Mouse (Mus musculus): ENCODE measurements around the gene Ins2. TPM values are rescaled to one million over a fixed set of nuclear protein-coding genes. Genes with fewer than 3 reads are reported as not detected.

Gene Ins2
- polyA plus RNA-seq, 1 experiment from 2014 or later = 0.75 TPM

GRCm38 (mm10) chr7:142666659-142667058, 76.5 kb downstream of the Ins2 start, which contains the start of gene Igf2:
Gene Igf2, minus strand, starts transcription at chr7:142666816.
- Histone ChIP-seq H3K9ac (ENCODE audit: low read length) (no peak within 1 kb of the TSS), H3K27ac (ENCODE audit: low read length) (peak within 1 kb of the TSS; percentile 55), H3K9me3 (replicated peaks; ENCODE audit: control insufficient read depth, low read length) (peaks cover 29% of the 10 kb centered on the region), H3K4me3 (ENCODE audit: low read length) (peak within 1 kb of the TSS; percentile 9; the same call in 1 of the 2 replicates), H3K4me2 (ENCODE audit: low read depth, low read length) (no peak within 1 kb of the TSS), H3K27me3 (ENCODE audit: control insufficient read depth, insufficient read depth, low read length) (peaks cover 35% of the 10 kb centered on the region), H3K4me1 (ENCODE audit: control insufficient read depth, insufficient read depth, low read length) (no peaks in the 10 kb centered on the region; the same call in 1 of the 2 replicates), H3K36me3 (ENCODE audit: control insufficient read depth, insufficient read depth) (peaks cover 21% of the 10 kb centered on the region)
- WGBS = 53% methylated on average over 2 of the region's 2 CpGs
- peak; percentile 49 for ATAC-seq (replicated peaks; ENCODE audit: extremely low read depth, insufficient read depth, low FRiP score)

- peaks cover 20% of the 10 kb centered on the region for H3K36me3 ChIP-seq (ENCODE audit: control insufficient read depth, insufficient read depth)
- H3K27me3 ChIP-seq (ENCODE audit: control insufficient read depth, insufficient read depth, low read length) = peaks cover 35% of the 10 kb centered on the region
- no peak overlapping the region for H3K9ac ChIP-seq (ENCODE audit: low read length)
- 66% methylated on average over 4 of the region's 4 CpGs for WGBS
- H3K9me3 ChIP-seq (replicated peaks; ENCODE audit: control insufficient read depth, low read length) = peaks cover 24% of the 10 kb centered on the region
- no peaks in the 10 kb centered on the region; the same call in 1 of the 2 replicates for H3K4me1 ChIP-seq (ENCODE audit: control insufficient read depth, insufficient read depth, low read length)
- no peak for ATAC-seq (replicated peaks; ENCODE audit: extremely low read depth, insufficient read depth, low FRiP score)
- no peak overlapping the region; the same call in 1 of the 2 replicates for H3K27ac ChIP-seq (ENCODE audit: low read length)
- H3K4me2 ChIP-seq (ENCODE audit: low read depth, low read length) = no peak overlapping the region
- H3K4me3 ChIP-seq (ENCODE audit: low read length) = peak overlapping the region; percentile 9; the same call in 1 of the 2 replicates
Observed at GRCm38 (mm10) chr7:142666109-142666508, 77.1 kb downstream of the Ins2 start.

GRCm38 (mm10) chr7:142665364-142665763, 77.8 kb downstream of the Ins2 start:
- WGBS = 57% methylated on average over 5 of the region's 5 CpGs
- H3K9me3 ChIP-seq (replicated peaks; ENCODE audit: control insufficient read depth, low read length) = peaks cover 17% of the 10 kb centered on the region
- H3K4me2 ChIP-seq (ENCODE audit: low read depth, low read length) = peak overlapping the region; percentile 35; the same call in 1 of the 2 replicates
- H3K4me1 ChIP-seq (ENCODE audit: control insufficient read depth, insufficient read depth, low read length) = no peaks in the 10 kb centered on the region; the same call in 1 of the 2 replicates
- H3K4me3 ChIP-seq (ENCODE audit: low read length) = peak overlapping the region; percentile 54
- 0 out of 2 replicates have a peak overlapping the region, but pooled peaks have one; percentile 17 for H3K9ac ChIP-seq (ENCODE audit: low read length)
- H3K36me3 ChIP-seq (ENCODE audit: control insufficient read depth, insufficient read depth) = peaks cover 15% of the 10 kb centered on the region
- H3K27ac ChIP-seq (ENCODE audit: low read length) = peak overlapping the region; percentile 55
- H3K27me3 ChIP-seq (ENCODE audit: control insufficient read depth, insufficient read depth, low read length) = peaks cover 39% of the 10 kb centered on the region
- no peak for ATAC-seq (replicated peaks; ENCODE audit: extremely low read depth, insufficient read depth, low FRiP score)

DNA sequence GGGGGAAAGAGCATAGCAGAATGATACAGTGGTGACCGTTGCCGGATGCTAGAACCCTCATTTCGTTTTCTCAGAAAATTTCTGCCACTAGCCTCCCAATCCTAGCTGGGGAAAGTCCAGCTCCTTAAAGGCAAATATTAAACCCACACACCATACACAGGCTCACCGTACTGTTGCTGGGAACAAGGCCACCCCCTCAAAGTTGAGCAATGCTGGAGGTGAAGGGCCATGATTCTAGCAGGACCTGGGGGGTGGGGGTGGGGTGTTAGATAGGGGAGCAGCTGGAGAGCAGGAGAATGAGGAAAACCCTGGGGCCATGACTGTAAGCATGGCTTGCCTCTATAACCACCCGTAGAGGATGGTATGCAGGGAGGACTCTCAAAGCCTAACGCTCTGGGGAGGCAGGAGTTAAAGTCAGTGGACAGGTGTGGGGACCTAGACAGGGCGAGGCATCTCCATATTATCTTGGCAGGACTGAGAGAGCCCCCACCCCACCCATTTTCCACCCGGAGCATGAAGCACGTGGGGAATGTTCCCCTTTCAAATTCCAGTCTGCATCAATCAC, 78.6 kb downstream of the Ins2 start:
- no peak for ATAC-seq (replicated peaks; ENCODE audit: extremely low read depth, insufficient read depth, low FRiP score)
- WGBS = 12% methylated on average over 9 of the region's 9 CpGs
- Histone ChIP-seq H3K4me1 (ENCODE audit: control insufficient read depth, insufficient read depth, low read length) (no peaks in the 10 kb centered on the region; the same call in 1 of the 2 replicates), H3K9ac (ENCODE audit: low read length) (peak overlapping the region; percentile 77), H3K4me2 (ENCODE audit: low read depth, low read length) (peak overlapping the region; percentile 52), H3K27ac (ENCODE audit: low read length) (no peak overlapping the region), H3K27me3 (ENCODE audit: control insufficient read depth, insufficient read depth, low read length) (peaks cover 44% of the 10 kb centered on the region), H3K36me3 (ENCODE audit: control insufficient read depth, insufficient read depth) (peaks cover 12% of the 10 kb centered on the region), H3K4me3 (ENCODE audit: low read length) (peak overlapping the region; percentile 54), H3K9me3 (replicated peaks; ENCODE audit: control insufficient read depth, low read length) (peaks cover 9% of the 10 kb centered on the region)

DNA sequence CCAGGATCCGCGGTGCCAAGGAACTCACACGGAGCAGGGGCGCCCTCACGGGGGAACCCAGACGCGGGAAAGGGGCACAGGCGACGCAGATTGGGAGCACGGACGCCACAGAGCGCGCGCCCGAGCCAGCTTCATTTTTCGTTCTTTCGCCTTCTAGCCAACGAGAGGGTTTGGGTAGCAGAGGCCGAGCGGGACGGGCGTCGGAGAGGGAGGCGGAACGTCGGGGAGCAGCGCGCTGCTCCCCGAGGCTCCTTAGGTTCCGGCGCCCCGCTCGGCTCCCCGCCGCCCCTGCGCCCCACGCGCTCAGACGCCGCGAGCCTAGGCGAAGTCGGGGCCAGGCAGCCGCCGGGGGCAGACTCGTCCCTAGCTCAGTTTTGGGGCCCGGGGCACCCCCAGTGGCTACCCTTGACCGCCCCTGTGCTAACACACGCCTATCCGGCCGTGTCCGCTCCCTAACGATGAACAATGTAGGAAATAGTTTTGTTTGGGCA, 79.2 kb downstream of the Ins2 start:
- H3K4me1 ChIP-seq (ENCODE audit: control insufficient read depth, insufficient read depth, low read length) = no peaks in the 10 kb centered on the region; the same call in 1 of the 2 replicates
- H3K27me3 ChIP-seq (ENCODE audit: control insufficient read depth, insufficient read depth, low read length) = peaks cover 44% of the 10 kb centered on the region
- H3K4me3 ChIP-seq (ENCODE audit: low read length) = peak overlapping the region; percentile 54
- under 1% methylated on average over 53 of the region's 53 CpGs for WGBS
- peaks cover 3% of the 10 kb centered on the region for H3K9me3 ChIP-seq (replicated peaks; ENCODE audit: control insufficient read depth, low read length)
- peak overlapping the region; percentile 52 for H3K4me2 ChIP-seq (ENCODE audit: low read depth, low read length)
- peak overlapping the region; percentile 66 for H3K27ac ChIP-seq (ENCODE audit: low read length)
- peak overlapping the region; percentile 77 for H3K9ac ChIP-seq (ENCODE audit: low read length)
- peaks cover 8% of the 10 kb centered on the region for H3K36me3 ChIP-seq (ENCODE audit: control insufficient read depth, insufficient read depth)
- ATAC-seq (replicated peaks; ENCODE audit: extremely low read depth, insufficient read depth, low FRiP score) = no peak

DNA sequence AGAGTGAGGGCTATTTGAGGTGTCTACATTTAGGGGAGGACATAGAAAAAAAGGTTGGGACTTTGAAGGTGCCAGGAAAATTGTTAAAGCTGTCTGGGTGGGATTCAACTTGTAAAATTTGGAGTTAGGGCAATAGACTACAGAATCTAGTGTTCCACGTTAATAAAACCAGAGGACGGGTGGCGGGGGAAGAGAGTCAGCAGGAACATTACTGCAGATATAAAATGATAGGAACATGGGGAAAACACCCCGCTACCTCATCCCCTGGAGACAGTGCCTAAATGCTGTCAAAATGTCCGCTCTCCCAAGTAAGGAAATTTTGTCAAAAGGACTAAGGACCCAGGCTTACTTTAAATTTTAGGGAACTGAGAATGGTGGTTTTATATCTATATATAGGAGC, 80.0 kb downstream of the Ins2 start:
- Histone ChIP-seq H3K4me3 (ENCODE audit: low read length) (peak overlapping the region; percentile 54), H3K27ac (ENCODE audit: low read length) (peak overlapping the region; percentile 66), H3K9ac (ENCODE audit: low read length) (peak overlapping the region; percentile 77), H3K27me3 (ENCODE audit: control insufficient read depth, insufficient read depth, low read length) (peaks cover 45% of the 10 kb centered on the region), H3K4me2 (ENCODE audit: low read depth, low read length) (peak overlapping the region; percentile 52), H3K4me1 (ENCODE audit: control insufficient read depth, insufficient read depth, low read length) (no peaks in the 10 kb centered on the region; the same call in none of the 2 replicates), H3K9me3 (replicated peaks; ENCODE audit: control insufficient read depth, low read length) (no peaks in the 10 kb centered on the region), H3K36me3 (ENCODE audit: control insufficient read depth, insufficient read depth) (peaks cover 4% of the 10 kb centered on the region; the same call in 1 of the 2 replicates)
- WGBS = 31% methylated on average over 5 of the region's 5 CpGs
- ATAC-seq (replicated peaks; ENCODE audit: extremely low read depth, insufficient read depth, low FRiP score) = no peak

- ATAC-seq (replicated peaks; ENCODE audit: extremely low read depth, insufficient read depth, low FRiP score) = no peak
- peak overlapping the region; percentile 74 for H3K4me3 ChIP-seq (ENCODE audit: low read length)
- no peaks in the 10 kb centered on the region; the same call in none of the 2 replicates for H3K4me1 ChIP-seq (ENCODE audit: control insufficient read depth, insufficient read depth, low read length)
- no peaks in the 10 kb centered on the region for H3K36me3 ChIP-seq (ENCODE audit: control insufficient read depth, insufficient read depth)
- H3K9ac ChIP-seq (ENCODE audit: low read length) = peak overlapping the region; percentile 91
- H3K27me3 ChIP-seq (ENCODE audit: control insufficient read depth, insufficient read depth, low read length) = peaks cover 54% of the 10 kb centered on the region
- H3K4me2 ChIP-seq (ENCODE audit: low read depth, low read length) = peak overlapping the region; percentile 52
- peak overlapping the region; percentile 96 for H3K27ac ChIP-seq (ENCODE audit: low read length)
- no peaks in the 10 kb centered on the region for H3K9me3 ChIP-seq (replicated peaks; ENCODE audit: control insufficient read depth, low read length)
Observed at GRCm38 (mm10) chr7:142661811-142662210, 81.4 kb downstream of the Ins2 start.

- Histone ChIP-seq H3K4me3 (ENCODE audit: low read length) (peak overlapping the region; percentile 74), H3K9ac (ENCODE audit: low read length) (peak overlapping the region; percentile 91), H3K4me1 (ENCODE audit: control insufficient read depth, insufficient read depth, low read length) (no peaks in the 10 kb centered on the region; the same call in none of the 2 replicates), H3K27ac (ENCODE audit: low read length) (peak overlapping the region; percentile 96), H3K4me2 (ENCODE audit: low read depth, low read length) (peak overlapping the region; percentile 52), H3K9me3 (replicated peaks; ENCODE audit: control insufficient read depth, low read length) (no peaks in the 10 kb centered on the region), H3K36me3 (ENCODE audit: control insufficient read depth, insufficient read depth) (no peaks in the 10 kb centered on the region), H3K27me3 (ENCODE audit: control insufficient read depth, insufficient read depth, low read length) (peaks cover 55% of the 10 kb centered on the region)
- no peak for ATAC-seq (replicated peaks; ENCODE audit: extremely low read depth, insufficient read depth, low FRiP score)
- 2% methylated on average over 25 of the region's 25 CpGs for WGBS
Observed at GRCm38 (mm10) chr7:142661046-142661445, 82.1 kb downstream of the Ins2 start.

- H3K27me3 ChIP-seq (ENCODE audit: control insufficient read depth, insufficient read depth, low read length) = peaks cover 56% of the 10 kb centered on the region
- H3K4me1 ChIP-seq (ENCODE audit: control insufficient read depth, insufficient read depth, low read length) = no peaks in the 10 kb centered on the region; the same call in none of the 2 replicates
- H3K9ac ChIP-seq (ENCODE audit: low read length) = peak overlapping the region; percentile 91
- H3K36me3 ChIP-seq (ENCODE audit: control insufficient read depth, insufficient read depth) = no peaks in the 10 kb centered on the region
- peak overlapping the region; percentile 96 for H3K27ac ChIP-seq (ENCODE audit: low read length)
- peak overlapping the region; percentile 52 for H3K4me2 ChIP-seq (ENCODE audit: low read depth, low read length)
- ATAC-seq (replicated peaks; ENCODE audit: extremely low read depth, insufficient read depth, low FRiP score) = no peak
- under 1% methylated on average over 29 of the region's 29 CpGs for WGBS
- H3K4me3 ChIP-seq (ENCODE audit: low read length) = peak overlapping the region; percentile 74
- H3K9me3 ChIP-seq (replicated peaks; ENCODE audit: control insufficient read depth, low read length) = no peaks in the 10 kb centered on the region
Observed at GRCm38 (mm10) chr7:142660651-142660945, 82.6 kb downstream of the Ins2 start.
